Mouse (Mus musculus) megakaryocyte, embryonic 14.5 days (primary cell): ENCODE results near the gene Pdk2.

ENCODE experiments used
- FLI1 ChIP-seq: IDR thresholded peaks from 2 replicates; pipeline ENCODE4 v1.6.1; 2012; ENCODE audit warnings: low read length, inconsistent platforms, mixed read lengths
- GATA1 ChIP-seq: IDR thresholded peaks from 3 replicates; pipeline ENCODE4 v1.6.1; 2012; ENCODE audit warnings: mixed read lengths, low read length, inconsistent platforms, borderline replicate concordance

GRCm38 (mm10) chr11:95011416-95011815 is 29.7 kb downstream of the Pdk2 start:
- TF ChIP-seq FLI1, result no peak
- no peak for TF ChIP-seq GATA1
